1 mouse cellular context compared by ENCODE assay signal in the genomic region with DNA sequence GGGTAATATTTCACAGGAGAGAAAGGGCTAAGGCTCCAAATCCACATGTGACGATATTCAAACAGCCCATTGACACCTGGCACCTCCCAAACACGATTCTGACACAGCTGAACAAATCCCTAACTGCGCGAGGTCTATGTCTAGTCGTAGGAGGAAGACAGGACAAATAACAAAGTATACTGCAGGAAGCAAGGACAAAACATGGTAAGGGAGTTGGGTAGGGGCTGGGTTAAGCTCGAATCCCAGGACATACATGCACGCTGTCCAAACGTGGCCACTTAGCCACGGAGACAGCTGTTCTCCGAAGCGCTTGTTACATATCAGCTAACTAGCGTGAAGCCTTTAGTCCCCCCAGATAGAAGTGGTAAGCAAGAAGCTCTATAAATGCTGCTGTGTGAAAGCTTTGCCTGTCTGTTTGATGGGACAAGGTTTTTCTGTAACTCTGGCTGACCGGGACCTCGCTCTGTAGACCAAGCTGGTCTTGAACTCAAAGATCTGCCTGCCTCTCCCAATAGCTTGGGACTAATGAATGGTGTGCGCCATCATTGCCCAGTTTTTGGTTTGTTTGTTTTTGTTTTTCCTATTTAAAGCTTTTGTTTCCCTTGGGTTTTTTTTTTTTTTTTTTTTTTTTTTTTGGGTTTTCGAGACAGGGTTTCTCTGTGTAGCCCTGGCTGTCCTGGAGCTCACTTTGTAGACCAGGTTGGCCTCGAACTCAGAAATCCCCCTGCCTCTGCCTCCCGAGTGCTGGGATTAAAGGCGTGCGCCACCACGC.
A peak's percentile ranks its signal among the peaks of the same experiment; 100 is the strongest.
TF ChIP-seq lines count a peak whose summit lies in the region.

No protein-coding gene starts in this region.

TF ChIP-seq in MEL, 35 proteins besides CTCF, POLR2A, EP300 and RAD21:
- TF ChIP-seq MXI1 (IDR thresholded peaks at IDR 0.05; ENCODE audit: low read depth, low read length), result 0 out of 2 replicates have a peak, but pooled peaks have one; percentile 0
- 0 out of 2 replicates have a peak, but pooled peaks have one; percentile 27 for TF ChIP-seq TBP (IDR thresholded peaks at IDR 0.05; ENCODE audit: low read depth, low read length)
- no peak for TF ChIP-seq ZKSCAN1 (IDR thresholded peaks at IDR 0.05; ENCODE audit: low read depth, low read length)
- no peak for TF ChIP-seq POLR2AphosphoS2 (IDR thresholded peaks at IDR 0.05; ENCODE audit: low read length)
- TF ChIP-seq SIN3A (IDR thresholded peaks at IDR 0.05; ENCODE audit: low read length), result no peak
- TF ChIP-seq MAX (IDR thresholded peaks at IDR 0.05; ENCODE audit: low read length), result 0 out of 2 replicates have a peak, but pooled peaks have one; percentile 2
- TF ChIP-seq MYC (IDR thresholded peaks at IDR 0.05; ENCODE audit: low read depth, low read length), result peak; percentile 85
- TF ChIP-seq TAL1 (IDR thresholded peaks at IDR 0.05; ENCODE audit: low read length), result no peak
- no peak for TF ChIP-seq E2F4 (IDR thresholded peaks at IDR 0.05; ENCODE audit: borderline replicate concordance, low read depth, low read length)
- TF ChIP-seq ZMIZ1 (IDR thresholded peaks at IDR 0.05; ENCODE audit: low read depth, low read length), result no peak
- TF ChIP-seq USF1 (IDR thresholded peaks at IDR 0.05; ENCODE audit: low read depth, low read length), result no peak
- TF ChIP-seq ELF1 (IDR thresholded peaks at IDR 0.05; ENCODE audit: low read depth, low read length), result no peak
- no peak for TF ChIP-seq CHD1 (IDR thresholded peaks at IDR 0.05; ENCODE audit: low read depth, low read length)
- TF ChIP-seq ZNF384 (IDR thresholded peaks at IDR 0.05; ENCODE audit: low read depth, low read length), result peak; percentile 58
- no peak for TF ChIP-seq KAT2A (conservative IDR thresholded peaks at IDR 0.05; ENCODE audit: low read depth, low read length)
- no peak for TF ChIP-seq JUND (IDR thresholded peaks at IDR 0.05; ENCODE audit: low read depth, low read length)
